Mouse (Mus musculus) erythroid progenitor cell, adult 5-6 weeks (primary cell): Measurements from ENCODE around the gene Magi1. TPM values are rescaled to one million over a fixed set of nuclear protein-coding genes. Genes with fewer than 3 reads are reported as not detected.

ENCODE experiments used
- ATAC-seq: replicated peaks from 2 replicates; pipeline ENCODE4 v1.8.0; 2016; ENCODE audit warnings: moderate number of reproducible peaks, mild to moderate bottlenecking, moderate TSS enrichment, inconsistent platforms; ENCODE audit not compliant: poor library complexity, low FRiP score, severe bottlenecking
- total RNA-seq, 2 experiments: library from RNA; stranded (forward) in 1 of 2; stranded (reverse) in 1 of 2; fragments of 150-400 nt in 1 of 2; fragments of 186-747, 209-891 nt in 1 of 2; gene quantifications; 2 replicates each; pipeline versions ENCODE4 v1.2.3 to v1.2.4; 2015 to 2017; ENCODE audit warnings: low replicate concordance in 2 of 2

Magi1 gene
- total RNA-seq, 2 experiments from 2014 or later = not detected

DNA sequence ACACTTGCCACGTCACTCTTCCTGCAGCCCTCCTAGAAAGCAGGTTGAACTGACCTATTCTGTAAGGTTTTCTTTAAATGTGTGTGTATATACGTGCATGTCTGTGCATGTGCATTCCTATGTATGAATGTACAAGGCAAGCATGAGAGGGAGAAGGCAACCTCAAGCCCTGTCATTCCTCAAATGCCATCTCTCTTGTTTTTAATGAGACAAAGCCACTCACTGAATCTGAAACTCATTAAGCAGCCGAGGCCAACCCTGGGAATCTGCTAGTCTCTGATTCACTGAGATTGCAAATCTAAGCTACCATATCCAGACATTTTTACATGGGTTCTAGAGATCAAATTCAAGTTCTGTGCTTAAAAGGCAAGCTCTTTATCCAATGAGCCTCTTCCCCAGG lies 359.7 kb downstream of the Magi1 start:
- ATAC-seq = no peak

DNA sequence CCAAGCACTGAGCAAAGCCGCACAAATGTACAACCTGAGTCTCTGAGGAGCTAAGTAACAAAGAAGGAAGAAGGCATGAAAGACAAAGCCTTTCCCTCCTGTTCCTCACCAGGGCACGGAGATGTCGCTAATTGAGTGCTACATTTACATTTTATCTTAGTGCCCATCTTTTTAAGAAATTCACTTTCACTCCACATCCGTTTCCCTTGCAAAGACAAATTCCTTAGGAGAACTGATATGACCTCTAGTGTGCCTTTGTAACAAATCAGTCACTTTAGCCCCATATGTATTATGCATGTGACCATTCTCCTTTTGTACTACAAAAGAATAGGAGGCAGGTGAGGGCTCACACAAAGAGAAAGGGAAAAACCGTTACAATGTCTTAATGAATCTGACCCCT lies 360.4 kb downstream of the Magi1 start:
- ATAC-seq = no peak

- no peak for ATAC-seq
Measured at GRCm38 (mm10) chr6:93922931-93923330, 360.8 kb downstream of the Magi1 start.

GRCm38 (mm10) chr6:93913226-93913861 lies 370.4 kb downstream of the Magi1 start:
- ATAC-seq = no peak

- no peak for ATAC-seq
Measured at GRCm38 (mm10) chr6:93912582-93913225, 371.0 kb downstream of the Magi1 start.

DNA sequence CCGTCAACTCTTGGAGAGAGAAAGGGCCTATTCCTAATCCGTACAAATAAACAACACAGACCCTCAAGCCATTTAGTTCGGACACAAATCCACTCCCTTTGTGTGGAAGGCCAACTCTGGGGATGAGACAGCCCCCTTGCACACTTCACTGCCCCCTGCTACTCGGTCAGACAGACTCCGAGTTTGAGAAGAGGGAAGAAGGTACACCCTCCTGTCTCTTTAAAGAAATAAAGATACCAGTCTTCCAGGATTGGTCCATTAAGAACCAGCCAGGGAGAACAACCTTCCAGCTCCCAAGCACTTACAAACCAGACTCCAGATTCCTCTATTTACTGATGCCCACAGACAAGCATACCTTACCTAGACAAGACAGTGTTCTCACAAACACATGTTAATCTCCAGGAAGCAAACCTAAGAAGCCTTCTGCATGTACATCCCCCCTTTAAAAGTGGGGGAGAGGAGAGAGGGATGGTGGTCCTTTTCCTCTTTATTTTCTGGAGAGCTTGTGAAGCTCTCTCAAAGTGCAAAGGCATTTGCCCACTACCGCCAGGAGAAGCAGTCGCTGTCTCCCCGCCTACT lies 371.6 kb downstream of the Magi1 start:
- ATAC-seq = no peak

DNA sequence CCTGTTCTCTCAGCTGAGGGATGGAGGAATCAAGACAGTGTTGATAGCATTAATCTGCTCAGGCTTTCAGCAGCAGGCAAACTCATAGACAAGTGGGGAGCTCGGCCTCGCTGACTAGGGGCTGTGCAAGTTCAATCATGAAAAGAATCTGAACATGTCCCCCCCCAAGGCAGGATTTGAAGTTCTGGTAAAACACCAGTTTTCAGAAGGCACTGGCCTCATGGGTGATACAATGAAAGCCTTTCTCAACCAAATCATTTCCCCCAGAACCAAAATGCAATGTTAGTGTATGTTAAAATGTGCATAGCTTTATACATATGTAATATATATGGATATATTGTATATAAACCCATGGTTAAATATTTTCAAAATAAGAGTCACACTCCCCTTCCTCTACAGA lies 372.3 kb downstream of the Magi1 start:
- no peak for ATAC-seq

- no peak for ATAC-seq
Measured at GRCm38 (mm10) chr6:93909976-93910375, 373.7 kb downstream of the Magi1 start.

DNA sequence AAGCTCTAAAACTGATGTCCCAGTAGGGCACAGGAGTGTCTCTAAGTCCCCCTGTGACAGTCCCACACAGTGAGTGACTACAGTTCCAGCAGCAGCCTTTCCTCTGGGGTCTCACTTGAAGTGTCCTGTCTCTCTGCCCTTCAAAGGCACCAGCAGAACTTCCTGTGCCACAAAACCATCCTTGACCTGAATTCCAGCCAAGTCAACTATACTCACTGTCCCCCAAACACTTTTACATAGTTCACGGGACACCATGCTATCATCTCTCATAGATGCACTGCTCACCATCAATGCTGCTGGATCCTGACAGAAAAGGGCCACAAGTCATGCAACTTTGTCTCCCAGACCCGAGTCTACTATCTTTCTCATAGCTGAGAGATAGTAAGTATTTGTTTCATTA lies 378.7 kb downstream of the Magi1 start:
- no peak for ATAC-seq

DNA sequence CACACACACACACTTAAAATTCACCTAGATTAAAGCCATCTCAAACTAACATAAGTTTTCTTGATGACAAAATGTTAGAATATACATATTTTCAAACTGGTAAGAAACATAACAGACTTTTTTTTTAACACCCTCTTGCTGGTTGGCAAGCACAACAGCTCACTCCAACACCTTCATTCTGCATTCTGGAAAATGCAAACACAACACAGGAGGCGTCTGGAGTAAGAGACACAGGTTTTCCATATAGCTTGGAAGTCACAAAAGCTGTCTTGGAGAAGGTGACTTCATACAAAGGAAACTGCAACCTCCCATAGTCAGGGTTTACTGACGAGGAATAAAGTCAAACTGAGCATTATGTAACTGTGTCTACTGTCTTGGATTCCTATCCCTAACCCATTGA lies 381.5 kb downstream of the Magi1 start:
- no peak for ATAC-seq

DNA sequence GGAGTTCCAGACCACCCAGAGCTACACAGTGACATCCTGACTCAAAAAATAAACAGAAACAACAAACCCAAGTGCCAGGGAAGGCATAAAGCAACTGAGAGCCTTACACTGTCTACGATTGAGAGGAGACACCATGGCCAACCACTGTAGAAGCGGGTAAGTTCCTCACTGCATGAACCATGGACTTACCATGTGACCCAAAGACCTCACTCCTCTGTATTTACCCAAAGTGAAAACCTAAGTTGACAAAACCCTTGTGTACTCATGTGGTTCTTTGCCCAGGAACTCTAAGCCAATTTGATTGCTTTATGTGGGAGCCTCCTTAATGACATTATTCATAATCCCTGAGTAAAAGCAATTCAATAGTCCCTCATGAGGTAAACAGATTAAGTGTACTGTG lies 382.3 kb downstream of the Magi1 start:
- ATAC-seq = no peak

GRCm38 (mm10) chr6:93897512-93897911 lies 386.2 kb downstream of the Magi1 start:
- ATAC-seq = no peak

GRCm38 (mm10) chr6:93895721-93896120 lies 388.0 kb downstream of the Magi1 start:
- no peak for ATAC-seq

DNA sequence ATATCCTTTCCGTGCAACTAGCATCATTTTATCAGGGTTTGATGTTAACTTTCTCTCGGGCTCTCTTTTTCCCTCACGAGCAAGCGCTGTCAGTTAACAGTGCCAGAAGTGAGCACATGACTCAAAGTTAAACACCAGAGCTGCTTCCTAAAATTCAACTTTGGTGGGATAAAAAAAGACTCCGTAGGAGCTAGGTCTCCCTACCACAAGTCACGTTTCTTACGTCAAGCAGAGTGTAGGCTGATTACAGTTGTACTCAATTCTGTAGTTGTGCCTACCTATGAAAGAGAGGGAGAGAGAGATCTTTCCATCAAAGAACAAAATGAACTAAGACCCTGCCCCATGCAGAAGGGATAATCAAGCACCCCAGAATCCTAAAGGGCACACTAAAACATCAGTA lies 389.8 kb downstream of the Magi1 start:
- no peak for ATAC-seq

DNA sequence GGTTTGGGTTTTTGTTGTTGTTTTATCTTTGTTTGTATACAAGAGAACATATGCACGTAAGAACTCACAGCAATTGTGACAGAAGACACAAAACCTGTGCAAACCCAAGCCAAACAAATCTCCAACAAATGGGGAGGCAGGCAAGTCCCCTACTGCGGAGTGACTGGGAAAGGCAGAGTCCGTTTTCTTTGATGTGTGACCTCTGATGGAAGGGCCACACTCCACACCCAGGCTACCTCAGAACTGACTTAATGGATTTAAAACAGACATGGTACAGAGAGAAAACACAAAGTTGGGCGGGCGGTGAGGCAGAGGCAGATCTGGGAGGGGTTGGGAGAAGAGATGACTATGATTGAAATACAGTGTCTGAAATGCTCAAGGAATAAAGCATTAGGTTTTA lies 390.8 kb downstream of the Magi1 start:
- ATAC-seq = no peak

DNA sequence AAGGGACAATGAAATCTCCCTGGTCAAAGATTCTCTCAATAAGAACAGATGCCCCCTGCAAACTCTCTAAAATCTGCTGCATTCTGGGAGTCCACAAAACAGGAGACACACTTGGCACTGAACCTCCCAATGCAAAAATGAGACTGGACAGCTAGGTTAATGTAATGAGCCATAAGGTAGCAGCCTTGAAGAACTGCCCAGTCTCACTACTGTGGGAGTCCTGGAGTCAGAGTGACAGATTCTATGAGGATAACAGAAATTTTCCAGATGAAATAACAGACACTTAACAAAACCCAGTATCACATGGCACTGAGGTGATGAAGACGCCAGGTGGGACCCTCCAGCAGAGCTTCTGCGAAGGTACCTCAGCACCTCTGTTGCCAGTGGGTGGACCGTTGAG lies 393.7 kb downstream of the Magi1 start:
- no peak for ATAC-seq

GRCm38 (mm10) chr6:93877337-93877736 lies 406.4 kb downstream of the Magi1 start:
- ATAC-seq = no peak

GRCm38 (mm10) chr6:93874936-93875335 lies 408.8 kb downstream of the Magi1 start:
- no peak for ATAC-seq

GRCm38 (mm10) chr6:93874376-93874775 lies 409.3 kb downstream of the Magi1 start:
- ATAC-seq = no peak

GRCm38 (mm10) chr6:93873536-93873935 lies 410.2 kb downstream of the Magi1 start:
- no peak for ATAC-seq

- ATAC-seq = no peak
Measured at GRCm38 (mm10) chr6:93871516-93871915, 412.2 kb downstream of the Magi1 start.

- ATAC-seq = no peak
Measured at GRCm38 (mm10) chr6:93870023-93870422, 413.7 kb downstream of the Magi1 start.
